Mouse (Mus musculus) kidney, postnatal 0 days (tissue): ENCODE data around the gene Mbtps1. TPM values are rescaled to one million over a fixed set of nuclear protein-coding genes. Genes with fewer than 3 reads are reported as not detected.

Source experiments
- ATAC-seq: fragments of 200-750 bp; cut with Nextera tagmentation; replicated peaks from 2 replicates; pipeline ENCODE4 v1.8.0; 2017; ENCODE audit warnings: low read depth, moderate number of reproducible peaks, moderate TSS enrichment, moderate library complexity; ENCODE audit not compliant: low FRiP score
- DNase-seq: peaks from one replicate; pipeline ENCODE4 v3.0.0-alpha.2; 2016; ENCODE audit warnings: low spot score
- H3K27ac ChIP-seq: fragments of 300-500 bp; sonication (generic); 2 replicates; pipeline ENCODE4 v1.5.1; 2014; ENCODE audit warnings: mild to moderate bottlenecking
- H3K27me3 ChIP-seq: fragments of 300-500 bp; sonication (generic); 2 replicates; pipeline ENCODE4 v1.6.1; 2014; ENCODE audit warnings: low read length, mixed read lengths; ENCODE audit not compliant: insufficient read depth
- H3K36me3 ChIP-seq: fragments of 300-500 bp; sonication (generic); 2 replicates; pipeline ENCODE4 v1.6.1; 2014; ENCODE audit warnings: low read length, mixed read lengths; ENCODE audit not compliant: insufficient read depth
- H3K4me1 ChIP-seq: fragments of 300-500 bp; sonication (generic); replicated peaks from 2 replicates; pipeline ENCODE4 v1.6.1; 2014; ENCODE audit warnings: antibody characterized with exemption, low read length, mixed read lengths; ENCODE audit not compliant: insufficient read depth
- H3K4me2 ChIP-seq: fragments of 300-500 bp; sonication (generic); 2 replicates; pipeline ENCODE4 v1.6.1; 2014; ENCODE audit warnings: mild to moderate bottlenecking, low read length, moderate library complexity, mixed read lengths
- H3K4me3 ChIP-seq: fragments of 300-500 bp; sonication (generic); replicated peaks from 2 replicates; pipeline ENCODE4 v1.5.1; 2014; ENCODE audit warnings: low read depth, low read length
- H3K9ac ChIP-seq: fragments of 300-500 bp; sonication (generic); 2 replicates; pipeline ENCODE4 v1.6.1; 2014; ENCODE audit warnings: low read depth, low read length
- H3K9me3 ChIP-seq: fragments of 300-500 bp; sonication (generic); replicated peaks from 2 replicates; pipeline ENCODE4 v1.6.1; 2016; ENCODE audit warnings: low read length, inconsistent platforms, mixed read lengths
- CTCF ChIP-seq: IDR thresholded peaks from 2 replicates; pipeline ENCODE4 v1.5.1; 2016; ENCODE audit warnings: antibody characterized with exemption, low read depth, mild to moderate bottlenecking, moderate library complexity
- WGBS: fragments of 180-500 bp; shearing (Covaris S2); extraction: QIAGEN DNeasy Blood & Tissue Kit; methylation state at CpG from one replicate; pipeline ENCODE4 v1.1.7; 2014; 5-methylcytosine and 5-hydroxymethylcytosine counted together
- polyA plus RNA-seq: library from polyadenylated mRNA; unstranded; fragments of >200 nt; fragmentation: Nextera tagmentation; extraction: Ambion mirVana; gene quantifications from 2 replicates; pipeline ENCODE4 v1.2.1, GENCODE M21; 2015

Gene Mbtps1
- polyA plus RNA-seq, 1 experiment from 2014 or later, result 78.4 TPM

DNA sequence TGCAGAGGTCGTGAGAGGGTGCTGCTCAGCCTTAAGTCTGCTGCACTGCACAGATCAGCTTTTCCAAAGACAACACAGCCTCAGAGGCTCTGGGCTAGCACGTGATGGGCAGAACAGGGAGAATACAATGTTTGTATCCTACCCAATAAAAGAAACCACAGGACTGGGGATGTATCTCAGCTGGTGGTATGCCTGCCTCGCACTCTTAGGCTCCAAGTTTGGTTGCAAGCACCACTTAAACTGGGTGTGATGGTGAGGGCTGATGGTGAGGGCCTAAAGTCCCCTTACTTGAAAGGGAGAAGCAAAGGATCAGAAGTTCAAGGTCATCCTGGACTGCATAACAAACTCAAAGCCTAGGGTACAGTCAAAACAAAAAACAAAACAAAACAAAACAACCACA is 13.9 kb downstream of the Mbtps1 start:
- H3K36me3 ChIP-seq, result peaks cover 51% of the 10 kb centered on the region
- no peak overlapping the region for H3K9ac ChIP-seq
- H3K9me3 ChIP-seq, result no peaks in the 10 kb centered on the region
- no peak overlapping the region for H3K27ac ChIP-seq
- no peaks in the 10 kb centered on the region for H3K27me3 ChIP-seq
- no peak overlapping the region for H3K4me3 ChIP-seq
- 0 out of 2 replicates have a peak, but pooled peaks cover 4% of the 10 kb centered on the region for H3K4me1 ChIP-seq
- ATAC-seq, result no peak
- no peak for TF ChIP-seq CTCF
- 87% methylated on average over 3 of the region's 3 CpGs for WGBS
- DNase-seq, result no peak
- H3K4me2 ChIP-seq, result no peak overlapping the region

DNA sequence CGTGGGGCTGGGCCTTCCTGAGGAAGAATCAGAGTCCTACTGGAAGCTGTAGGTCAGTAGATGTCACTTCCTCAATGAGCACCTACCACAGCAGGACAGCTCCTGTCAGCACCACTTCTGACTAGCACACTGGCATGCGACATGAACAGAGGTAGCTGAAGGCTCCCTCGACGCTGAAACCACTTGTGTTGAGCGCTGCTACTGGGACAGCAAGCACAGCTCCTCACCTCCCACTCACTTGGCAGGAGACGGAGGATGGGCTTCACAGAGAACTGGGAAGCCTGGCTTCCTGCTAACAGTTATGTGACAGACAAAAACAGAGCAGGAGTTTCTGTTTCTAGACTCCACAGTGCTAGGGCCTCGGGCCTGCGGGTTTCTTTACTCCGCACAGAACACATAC is 26.6 kb downstream of the Mbtps1 start:
- ATAC-seq (no peak), DNase-seq (no peak)
- H3K27me3 ChIP-seq, result no peaks in the 10 kb centered on the region

DNA sequence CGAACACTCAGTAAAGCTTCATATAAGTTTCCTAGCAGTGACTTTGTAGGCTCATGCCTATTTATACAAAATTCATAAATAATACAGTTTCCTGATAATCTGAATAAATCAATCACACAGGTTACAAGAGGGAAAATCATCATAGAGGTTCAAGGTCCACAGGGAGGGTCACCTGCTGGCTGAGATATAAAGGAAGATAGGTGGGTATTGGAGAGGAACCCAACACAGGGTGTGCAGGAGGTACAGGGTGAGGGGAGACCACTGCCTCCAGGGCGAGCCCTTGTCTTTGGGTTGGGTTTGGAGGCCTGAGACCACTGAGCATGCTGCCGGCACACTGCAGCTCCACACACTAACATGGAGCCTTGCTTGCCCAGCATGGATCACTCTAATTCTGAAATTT is 27.1 kb downstream of the Mbtps1 start:
- no peaks in the 10 kb centered on the region for H3K27me3 ChIP-seq
- H3K27ac ChIP-seq, result no peak overlapping the region
- H3K36me3 ChIP-seq, result peaks cover 76% of the 10 kb centered on the region
- WGBS, result 92% methylated on average over 3 of the region's 3 CpGs
- H3K4me2 ChIP-seq, result no peak overlapping the region
- no peak for TF ChIP-seq CTCF
- no peak for ATAC-seq
- H3K9ac ChIP-seq, result no peak overlapping the region
- no peaks in the 10 kb centered on the region for H3K9me3 ChIP-seq
- H3K4me3 ChIP-seq, result no peak overlapping the region
- no peaks in the 10 kb centered on the region for H3K4me1 ChIP-seq
- DNase-seq, result no peak

More for the DNA sequence above, 26.6 kb downstream of the Mbtps1 start:
- Histone ChIP-seq H3K9ac (no peak overlapping the region), H3K36me3 (peaks cover 82% of the 10 kb centered on the region), H3K4me2 (no peak overlapping the region), H3K4me3 (no peak overlapping the region), H3K4me1 (no peaks in the 10 kb centered on the region), H3K27ac (no peak overlapping the region), H3K9me3 (no peaks in the 10 kb centered on the region)
- WGBS, result 86% methylated on average over 9 of the region's 9 CpGs
- no peak for TF ChIP-seq CTCF

- Histone ChIP-seq H3K9ac (no peak overlapping the region), H3K4me1 (no peaks in the 10 kb centered on the region), H3K27me3 (no peaks in the 10 kb centered on the region), H3K36me3 (peaks cover 73% of the 10 kb centered on the region), H3K4me3 (no peak overlapping the region), H3K9me3 (no peaks in the 10 kb centered on the region), H3K4me2 (no peak overlapping the region), H3K27ac (no peak overlapping the region)
- 74% methylated on average over 6 of the region's 6 CpGs for WGBS
- DNase-seq (no peak), ATAC-seq (0 out of 2 replicates have a peak, but pooled peaks have one; percentile 17)
- TF ChIP-seq CTCF, result no peak
Observed at GRCm38 (mm10) chr8:119530937-119531336, 27.6 kb downstream of the Mbtps1 start.

DNA sequence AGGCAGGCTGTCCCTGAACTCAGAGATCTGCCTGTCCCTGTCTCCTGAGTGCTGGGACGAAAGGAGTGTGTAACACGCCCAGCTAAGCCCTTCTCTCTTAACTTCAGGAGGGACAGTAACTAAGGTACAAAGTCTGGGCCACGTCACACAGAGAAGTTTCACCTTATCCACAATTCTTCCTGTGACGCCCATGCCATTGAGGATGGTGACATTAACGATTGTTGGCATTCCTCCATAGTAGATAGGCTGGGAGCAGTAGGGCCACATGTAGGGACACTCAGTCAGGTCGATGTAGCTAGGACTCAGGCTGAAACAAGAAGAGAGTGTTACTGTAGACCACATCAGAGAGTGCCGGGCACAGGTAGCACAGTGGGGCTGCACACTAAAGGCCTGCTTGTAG is 29.8 kb downstream of the Mbtps1 start:
- H3K4me3 ChIP-seq, result no peak overlapping the region
- H3K4me1 ChIP-seq, result no peaks in the 10 kb centered on the region
- H3K27ac ChIP-seq, result no peak overlapping the region
- no peaks in the 10 kb centered on the region for H3K9me3 ChIP-seq
- no peaks in the 10 kb centered on the region for H3K27me3 ChIP-seq
- H3K9ac ChIP-seq, result no peak overlapping the region
- no peak for TF ChIP-seq CTCF
- DNase-seq, result no peak
- WGBS, result 92% methylated on average over 7 of the region's 7 CpGs
- H3K4me2 ChIP-seq, result no peak overlapping the region
- ATAC-seq, result no peak
- peaks cover 82% of the 10 kb centered on the region for H3K36me3 ChIP-seq

GRCm38 (mm10) chr8:119520102-119520501 is 38.4 kb downstream of the Mbtps1 start:
- Histone ChIP-seq H3K27ac (no peak overlapping the region), H3K4me1 (no peaks in the 10 kb centered on the region), H3K36me3 (peaks cover 91% of the 10 kb centered on the region), H3K9me3 (no peaks in the 10 kb centered on the region), H3K4me3 (no peak overlapping the region), H3K4me2 (no peak overlapping the region), H3K9ac (no peak overlapping the region), H3K27me3 (no peaks in the 10 kb centered on the region)
- peak; percentile 55 for TF ChIP-seq CTCF
- ATAC-seq, result no peak
- DNase-seq, result no peak
- WGBS, result 76% methylated on average over 7 of the region's 7 CpGs

GRCm38 (mm10) chr8:119516674-119517073 is 41.9 kb downstream of the Mbtps1 start:
- Histone ChIP-seq H3K4me2 (no peak overlapping the region), H3K36me3 (peaks cover 91% of the 10 kb centered on the region), H3K27me3 (no peaks in the 10 kb centered on the region), H3K4me1 (no peaks in the 10 kb centered on the region), H3K4me3 (no peak overlapping the region), H3K27ac (no peak overlapping the region), H3K9me3 (no peaks in the 10 kb centered on the region), H3K9ac (no peak overlapping the region)
- TF ChIP-seq CTCF, result no peak
- ATAC-seq, result no peak
- 67% methylated on average over 5 of the region's 5 CpGs for WGBS
- no peak for DNase-seq
